Mouse (Mus musculus): Measurements from ENCODE around the gene Tead4. TPM values are rescaled to one million over a fixed set of nuclear protein-coding genes. Genes with fewer than 3 reads are reported as not detected.

The Tead4 gene
- polyA plus RNA-seq, 1 experiment from 2014 or later, result 1.5 TPM

- H3K4me3 ChIP-seq, result peak overlapping the region; percentile 64
- no peaks in the 10 kb centered on the region for H3K36me3 ChIP-seq
- peak overlapping the region; percentile 62 for H3K9ac ChIP-seq (replicated peaks)
- H3K27ac ChIP-seq (replicated peaks), result no peak overlapping the region
- peak; percentile 98 for ATAC-seq (ENCODE audit: low FRiP score, low read depth)
- peaks cover 4% of the 10 kb centered on the region; the same call in 1 of the 2 replicates for H3K4me1 ChIP-seq
- under 1% methylated on average over 54 of the region's 54 CpGs for WGBS
- no peaks in the 10 kb centered on the region for H3K9me3 ChIP-seq
- peak overlapping the region; percentile 95 for H3K4me2 ChIP-seq (replicated peaks)
- no peaks in the 10 kb centered on the region for H3K27me3 ChIP-seq
These were observed 100.3 kb downstream of the Tead4 start for GRCm38 (mm10) chr6:128200116-128200846.

DNA sequence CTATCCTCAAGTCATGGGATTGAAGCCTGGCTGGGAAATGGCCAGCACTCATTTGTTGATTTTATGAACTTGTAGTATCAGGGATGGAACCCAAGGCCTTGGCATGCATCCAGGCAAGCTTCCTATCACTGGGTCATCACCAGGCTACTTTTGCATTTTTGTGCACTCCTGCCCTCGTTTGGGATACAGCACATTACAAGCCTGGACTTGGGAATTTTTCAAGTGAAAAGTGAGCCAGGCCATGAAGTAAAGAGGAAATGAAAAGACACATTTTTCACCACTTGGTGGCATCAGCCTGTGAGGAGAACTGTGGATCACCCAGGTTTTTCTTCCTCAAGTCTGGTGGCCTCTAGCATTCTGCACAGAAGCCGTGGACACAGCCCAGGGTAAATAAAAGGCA is 117.1 kb downstream of the Tead4 start:
- Histone ChIP-seq H3K9me3 (no peaks in the 10 kb centered on the region), H3K4me3 (no peak overlapping the region), H3K9ac (replicated peaks) (no peak overlapping the region), H3K27ac (replicated peaks) (no peak overlapping the region), H3K36me3 (no peaks in the 10 kb centered on the region), H3K4me1 (no peaks in the 10 kb centered on the region), H3K27me3 (no peaks in the 10 kb centered on the region), H3K4me2 (replicated peaks) (no peak overlapping the region)
- ATAC-seq (ENCODE audit: low FRiP score, low read depth), result no peak
- 66% methylated on average over 2 of the region's 2 CpGs for WGBS

DNA sequence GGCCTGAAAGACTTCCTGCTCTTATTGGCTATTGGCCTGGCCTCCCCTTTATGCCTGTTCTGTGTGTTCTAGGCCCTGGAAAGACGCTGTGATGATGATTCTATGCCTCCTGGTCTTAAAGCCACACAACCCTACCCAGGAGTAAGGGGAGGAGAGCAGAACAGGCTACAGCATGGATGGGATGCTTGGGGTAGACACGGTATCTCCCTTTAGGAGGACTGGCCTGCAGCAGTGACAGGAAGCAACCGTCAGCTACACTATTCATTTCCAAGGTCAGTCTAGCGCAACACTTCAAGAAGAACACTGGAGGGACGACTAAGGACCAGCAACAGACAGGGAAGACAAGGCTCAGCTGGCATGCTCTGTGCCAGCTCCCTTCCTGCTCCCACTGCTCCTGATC is 119.4 kb downstream of the Tead4 start:
- Histone ChIP-seq H3K36me3 (no peaks in the 10 kb centered on the region), H3K4me1 (no peaks in the 10 kb centered on the region), H3K9me3 (no peaks in the 10 kb centered on the region), H3K27me3 (no peaks in the 10 kb centered on the region), H3K27ac (replicated peaks) (no peak overlapping the region), H3K9ac (replicated peaks) (peak overlapping the region; percentile 7; the same call in 1 of the 2 replicates), H3K4me3 (no peak overlapping the region), H3K4me2 (replicated peaks) (no peak overlapping the region)
- ATAC-seq (ENCODE audit: low FRiP score, low read depth), result no peak
- WGBS, result 74% methylated on average over 5 of the region's 5 CpGs

- Histone ChIP-seq H3K4me3 (no peak overlapping the region), H3K9me3 (no peaks in the 10 kb centered on the region), H3K4me1 (no peaks in the 10 kb centered on the region), H3K4me2 (replicated peaks) (no peak overlapping the region), H3K27me3 (no peaks in the 10 kb centered on the region), H3K27ac (replicated peaks) (no peak overlapping the region), H3K9ac (replicated peaks) (no peak overlapping the region), H3K36me3 (no peaks in the 10 kb centered on the region)
- ATAC-seq (ENCODE audit: low FRiP score, low read depth), result no peak
- 100% methylated on average over 1 of the region's 1 CpGs for WGBS
These were observed 121.0 kb downstream of the Tead4 start for GRCm38 (mm10) chr6:128179651-128180050.

- H3K27me3 ChIP-seq, result no peaks in the 10 kb centered on the region
- H3K36me3 ChIP-seq, result no peaks in the 10 kb centered on the region
- no peak for ATAC-seq (ENCODE audit: low FRiP score, low read depth)
- H3K9ac ChIP-seq (replicated peaks), result no peak overlapping the region
- WGBS, result 70% methylated on average over 5 of the region's 5 CpGs
- H3K4me2 ChIP-seq (replicated peaks), result no peak overlapping the region
- H3K4me3 ChIP-seq, result no peak overlapping the region
- H3K4me1 ChIP-seq, result no peaks in the 10 kb centered on the region
- H3K9me3 ChIP-seq, result no peaks in the 10 kb centered on the region
- no peak overlapping the region for H3K27ac ChIP-seq (replicated peaks)
These were observed 121.4 kb downstream of the Tead4 start for GRCm38 (mm10) chr6:128179247-128179646.

DNA sequence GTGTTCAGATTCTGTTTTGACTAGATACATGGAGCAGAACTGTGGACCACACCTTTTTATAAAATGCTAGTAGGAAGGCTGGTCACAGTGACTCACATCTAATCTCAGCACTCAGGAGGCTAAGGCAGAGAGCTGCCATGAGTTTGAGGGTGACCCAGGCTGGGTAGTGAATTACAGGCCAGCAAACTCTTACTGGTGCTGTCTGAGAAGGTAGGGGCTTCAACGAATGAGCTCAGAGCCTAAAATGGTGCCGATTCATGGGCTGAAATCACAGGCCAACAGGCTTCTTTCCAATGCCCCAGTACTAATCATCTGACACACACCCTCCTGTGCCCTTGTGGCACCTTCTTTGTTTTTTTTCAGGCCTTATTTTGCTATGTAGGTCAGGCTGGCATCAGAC is 121.9 kb downstream of the Tead4 start:
- Histone ChIP-seq H3K36me3 (no peaks in the 10 kb centered on the region), H3K4me1 (no peaks in the 10 kb centered on the region), H3K4me2 (replicated peaks) (no peak overlapping the region), H3K27me3 (no peaks in the 10 kb centered on the region), H3K9me3 (no peaks in the 10 kb centered on the region), H3K9ac (replicated peaks) (no peak overlapping the region), H3K4me3 (no peak overlapping the region), H3K27ac (replicated peaks) (no peak overlapping the region)
- no peak for ATAC-seq (ENCODE audit: low FRiP score, low read depth)
- 98% methylated on average over 2 of the region's 2 CpGs for WGBS

Other genes with a start within 250 kb of the Tead4 start
- gene Tspan9, start 157.2 kb downstream of the Tead4 start, polyA plus RNA-seq (2016; fragmentation: Nextera tagmentation; extraction: Ambion mirVana), result 36.1 and 39.0 TPM in 2 replicates
- 19.0 and 19.7 TPM in 2 replicates for gene Tulp3, start 55.0 kb upstream of the Tead4 start, polyA plus RNA-seq (2016; fragmentation: Nextera tagmentation; extraction: Ambion mirVana)
- gene Rhno1, start 62.1 kb upstream of the Tead4 start, polyA plus RNA-seq (2016; fragmentation: Nextera tagmentation; extraction: Ambion mirVana), result 159 and 171 TPM in 2 replicates
- 61.0 and 67.7 TPM in 2 replicates for gene Foxm1, start 62.1 kb upstream of the Tead4 start, polyA plus RNA-seq (2016; fragmentation: Nextera tagmentation; extraction: Ambion mirVana)
- 0.55 and 0.71 TPM in 2 replicates for gene Tex52, start 74.6 kb upstream of the Tead4 start, polyA plus RNA-seq (2016; fragmentation: Nextera tagmentation; extraction: Ambion mirVana)
- not detected in 2 replicates for gene Gm44596, start 74.7 kb upstream of the Tead4 start, polyA plus RNA-seq (2016; fragmentation: Nextera tagmentation; extraction: Ambion mirVana)
- gene Nrip2, start 98.5 kb upstream of the Tead4 start, polyA plus RNA-seq (2016; fragmentation: Nextera tagmentation; extraction: Ambion mirVana), result 4.1 and 5.4 TPM in 2 replicates
- gene Itfg2, start 124.1 kb upstream of the Tead4 start, polyA plus RNA-seq (2016; fragmentation: Nextera tagmentation; extraction: Ambion mirVana), result 39.2 TPM in 2 replicates
- 496 and 515 TPM in 2 replicates for gene Fkbp4, start 137.9 kb upstream of the Tead4 start, polyA plus RNA-seq (2016; fragmentation: Nextera tagmentation; extraction: Ambion mirVana)
- gene Pzp, start 225.9 kb upstream of the Tead4 start, polyA plus RNA-seq (2016; fragmentation: Nextera tagmentation; extraction: Ambion mirVana), result not detected in 2 replicates